Mouse (Mus musculus): ENCODE data around the gene Wdr59. TPM values are rescaled to one million over a fixed set of nuclear protein-coding genes. Genes with fewer than 3 reads are reported as not detected.
A peak's percentile ranks its signal among the peaks of the same experiment; 100 is the strongest.
"Not testable (repeated sequence)": the region's sequence is repeated elsewhere in the genome, so short reads cannot be mapped to it uniquely, and the experiment has no call there.

Gene Wdr59
- polyA plus RNA-seq, 1 experiment from 2014 or later = 7.7 TPM

GRCm38 (mm10) chr8:111510401-111510800, 11.5 kb downstream of the Wdr59 start:
- WGBS = 64% methylated on average over 4 of the region's 4 CpGs
- no peaks in the 10 kb centered on the region for H3K27me3 ChIP-seq
- no peaks in the 10 kb centered on the region for H3K9me3 ChIP-seq (replicated peaks)
- peaks cover 8% of the 10 kb centered on the region; the same call in 1 of the 2 replicates for H3K4me1 ChIP-seq
- no peak overlapping the region for H3K27ac ChIP-seq
- H3K9ac ChIP-seq = no peak overlapping the region
- no peaks in the 10 kb centered on the region for H3K36me3 ChIP-seq
- no peak for ATAC-seq (ENCODE audit: low FRiP score)
- no peak overlapping the region for H3K4me3 ChIP-seq
- no peak overlapping the region for H3K4me2 ChIP-seq (replicated peaks)

GRCm38 (mm10) chr8:111509278-111509677, 12.6 kb downstream of the Wdr59 start:
- 84% methylated on average over 11 of the region's 11 CpGs for WGBS
- no peak for ATAC-seq (ENCODE audit: low FRiP score)
- H3K9me3 ChIP-seq (replicated peaks) = no peaks in the 10 kb centered on the region
- no peak overlapping the region for H3K4me2 ChIP-seq (replicated peaks)
- no peaks in the 10 kb centered on the region for H3K27me3 ChIP-seq
- H3K9ac ChIP-seq = no peak overlapping the region
- H3K4me3 ChIP-seq = no peak overlapping the region
- H3K4me1 ChIP-seq = peaks cover 8% of the 10 kb centered on the region; the same call in 1 of the 2 replicates
- H3K36me3 ChIP-seq = 0 out of 2 replicates have a peak, but pooled peaks cover 1% of the 10 kb centered on the region
- no peak overlapping the region for H3K27ac ChIP-seq

- H3K9me3 ChIP-seq (replicated peaks) = no peaks in the 10 kb centered on the region
- peaks cover 8% of the 10 kb centered on the region; the same call in 1 of the 2 replicates for H3K4me1 ChIP-seq
- no peak overlapping the region for H3K4me3 ChIP-seq
- no peak for ATAC-seq (ENCODE audit: low FRiP score)
- no peak overlapping the region for H3K9ac ChIP-seq
- 0 out of 2 replicates have a peak overlapping the region, but pooled peaks have one; percentile 48 for H3K27ac ChIP-seq
- WGBS = 43% methylated on average over 2 of the region's 2 CpGs
- H3K27me3 ChIP-seq = no peaks in the 10 kb centered on the region
- H3K4me2 ChIP-seq (replicated peaks) = no peak overlapping the region
- H3K36me3 ChIP-seq = 0 out of 2 replicates have a peak, but pooled peaks cover 8% of the 10 kb centered on the region
Observed at GRCm38 (mm10) chr8:111508566-111508965, 13.3 kb downstream of the Wdr59 start.

GRCm38 (mm10) chr8:111501724-111502464, 20.0 kb downstream of the Wdr59 start:
- H3K9ac ChIP-seq = no peak overlapping the region
- H3K27me3 ChIP-seq = no peaks in the 10 kb centered on the region
- no peaks in the 10 kb centered on the region for H3K9me3 ChIP-seq (replicated peaks)
- no peak overlapping the region for H3K4me2 ChIP-seq (replicated peaks)
- WGBS = 73% methylated on average over 11 of the region's 11 CpGs
- H3K36me3 ChIP-seq = peaks cover 32% of the 10 kb centered on the region
- H3K27ac ChIP-seq = no peak overlapping the region
- ATAC-seq (ENCODE audit: low FRiP score) = no peak
- no peaks in the 10 kb centered on the region for H3K4me1 ChIP-seq
- H3K4me3 ChIP-seq = no peak overlapping the region

GRCm38 (mm10) chr8:111498249-111498648, 23.6 kb downstream of the Wdr59 start:
- not testable (repeated sequence) for H3K27ac ChIP-seq; H3K9ac ChIP-seq; H3K4me3 ChIP-seq; H3K27me3 ChIP-seq; ATAC-seq (ENCODE audit: low FRiP score); H3K4me1 ChIP-seq; H3K9me3 ChIP-seq (replicated peaks); H3K4me2 ChIP-seq (replicated peaks)
- WGBS = 88% methylated on average over 6 of the region's 6 CpGs
- H3K36me3 ChIP-seq = peaks cover 36% of the 10 kb centered on the region

- Histone ChIP-seq H3K9me3 (replicated peaks) (no peaks in the 10 kb centered on the region), H3K4me2 (replicated peaks) (no peak overlapping the region), H3K27me3 (no peaks in the 10 kb centered on the region), H3K9ac (no peak overlapping the region), H3K27ac (no peak overlapping the region), H3K4me3 (no peak overlapping the region), H3K36me3 (peaks cover 41% of the 10 kb centered on the region), H3K4me1 (no peaks in the 10 kb centered on the region)
- ATAC-seq (ENCODE audit: low FRiP score) = no peak
- WGBS = 86% methylated on average over 7 of the region's 7 CpGs
Observed at GRCm38 (mm10) chr8:111496326-111496725, 25.6 kb downstream of the Wdr59 start.

GRCm38 (mm10) chr8:111493176-111493575, 28.7 kb downstream of the Wdr59 start:
- H3K36me3 ChIP-seq = peaks cover 25% of the 10 kb centered on the region
- ATAC-seq (ENCODE audit: low FRiP score) = no peak
- no peak overlapping the region for H3K9ac ChIP-seq
- H3K4me2 ChIP-seq (replicated peaks) = no peak overlapping the region
- no peak overlapping the region for H3K4me3 ChIP-seq
- H3K27me3 ChIP-seq = no peaks in the 10 kb centered on the region
- no peak overlapping the region for H3K27ac ChIP-seq
- 92% methylated on average over 3 of the region's 3 CpGs for WGBS
- H3K9me3 ChIP-seq (replicated peaks) = no peaks in the 10 kb centered on the region
- no peaks in the 10 kb centered on the region for H3K4me1 ChIP-seq

GRCm38 (mm10) chr8:111492508-111492907, 29.4 kb downstream of the Wdr59 start:
- Histone ChIP-seq H3K9ac (no peak overlapping the region), H3K4me2 (replicated peaks) (no peak overlapping the region), H3K4me3 (no peak overlapping the region), H3K9me3 (replicated peaks) (no peaks in the 10 kb centered on the region), H3K27me3 (no peaks in the 10 kb centered on the region), H3K36me3 (peaks cover 18% of the 10 kb centered on the region), H3K4me1 (no peaks in the 10 kb centered on the region), H3K27ac (no peak overlapping the region)
- 92% methylated on average over 9 of the region's 9 CpGs for WGBS
- no peak for ATAC-seq (ENCODE audit: low FRiP score)

GRCm38 (mm10) chr8:111491191-111491590, 30.7 kb downstream of the Wdr59 start:
- H3K9ac ChIP-seq = no peak overlapping the region
- ATAC-seq (ENCODE audit: low FRiP score) = no peak
- H3K27ac ChIP-seq = no peak overlapping the region
- H3K36me3 ChIP-seq = peaks cover 14% of the 10 kb centered on the region
- H3K9me3 ChIP-seq (replicated peaks) = no peaks in the 10 kb centered on the region
- whole genome bisulfite sequencing = 84% methylated on average over 7 of the region's 7 CpGs
- no peaks in the 10 kb centered on the region for H3K4me1 ChIP-seq
- no peaks in the 10 kb centered on the region for H3K27me3 ChIP-seq
- no peak overlapping the region for H3K4me2 ChIP-seq (replicated peaks)
- no peak overlapping the region for H3K4me3 ChIP-seq

GRCm38 (mm10) chr8:111490034-111490591, 31.8 kb downstream of the Wdr59 start:
- Histone ChIP-seq H3K27me3 (no peaks in the 10 kb centered on the region), H3K4me2 (replicated peaks) (no peak overlapping the region), H3K36me3 (peaks cover 10% of the 10 kb centered on the region), H3K4me1 (no peaks in the 10 kb centered on the region), H3K9ac (no peak overlapping the region), H3K9me3 (replicated peaks) (no peaks in the 10 kb centered on the region), H3K27ac (no peak overlapping the region), H3K4me3 (no peak overlapping the region)
- ATAC-seq (ENCODE audit: low FRiP score) = no peak
- WGBS = 91% methylated on average over 10 of the region's 10 CpGs

GRCm38 (mm10) chr8:111480691-111481090, 41.2 kb downstream of the Wdr59 start:
- WGBS = 95% methylated on average over 8 of the region's 8 CpGs
- no peak for ATAC-seq (ENCODE audit: low FRiP score)
- Histone ChIP-seq H3K4me1 (no peaks in the 10 kb centered on the region), H3K27me3 (no peaks in the 10 kb centered on the region), H3K4me2 (replicated peaks) (no peak overlapping the region), H3K4me3 (no peak overlapping the region), H3K36me3 (peaks cover 66% of the 10 kb centered on the region), H3K9me3 (replicated peaks) (no peaks in the 10 kb centered on the region; the same call in 1 of the 2 replicates), H3K9ac (no peak overlapping the region), H3K27ac (no peak overlapping the region)

GRCm38 (mm10) chr8:111477761-111478465, 44.0 kb downstream of the Wdr59 start:
- WGBS = 79% methylated on average over 5 of the region's 5 CpGs
- Histone ChIP-seq H3K4me3 (no peak overlapping the region), H3K27ac (no peak overlapping the region), H3K4me2 (replicated peaks) (no peak overlapping the region), H3K9ac (no peak overlapping the region), H3K36me3 (peaks cover 52% of the 10 kb centered on the region), H3K4me1 (no peaks in the 10 kb centered on the region), H3K9me3 (replicated peaks) (no peaks in the 10 kb centered on the region; the same call in 1 of the 2 replicates), H3K27me3 (no peaks in the 10 kb centered on the region)
- ATAC-seq (ENCODE audit: low FRiP score) = no peak

Measured in hindbrain, embryonic 12.5 days (tissue).